Mouse (Mus musculus) cerebellum, adult 11-12 months (tissue): ENCODE data around the gene Rsph14.

ENCODE experiments used
- DNase-seq: peaks from one replicate; pipeline ENCODE4 v3.0.0; 2022

The Rsph14 gene

GRCm38 (mm10) chr10:74989814-74990213 is 42.6 kb downstream of the Rsph14 start:
- no peak for DNase-seq

GRCm38 (mm10) chr10:74987698-74988470 is 44.5 kb downstream of the Rsph14 start:
- no peak for DNase-seq

- no peak for DNase-seq
These were observed 49.2 kb downstream of the Rsph14 start for GRCm38 (mm10) chr10:74983176-74983575.

GRCm38 (mm10) chr10:74981159-74981558 is 51.2 kb downstream of the Rsph14 start:
- DNase-seq: no peak

GRCm38 (mm10) chr10:74978056-74978455 is 54.3 kb downstream of the Rsph14 start:
- no peak for DNase-seq

GRCm38 (mm10) chr10:74976429-74976828 is 56.0 kb downstream of the Rsph14 start:
- no peak for DNase-seq

GRCm38 (mm10) chr10:74975626-74976025 is 56.8 kb downstream of the Rsph14 start:
- no peak for DNase-seq

- DNase-seq: no peak
These were observed 59.4 kb downstream of the Rsph14 start for GRCm38 (mm10) chr10:74973026-74973425.

GRCm38 (mm10) chr10:74969266-74969665 is 63.1 kb downstream of the Rsph14 start:
- DNase-seq: no peak

- peak; percentile 80 for DNase-seq
These were observed 64.6 kb downstream of the Rsph14 start for GRCm38 (mm10) chr10:74967651-74968267.

- DNase-seq: peak; percentile 98
These were observed 65.4 kb downstream of the Rsph14 start, which contains the start of gene Gnaz for GRCm38 (mm10) chr10:74966850-74967451. Gene Gnaz (plus strand): TSS chr10:74967177.

- no peak for DNase-seq
These were observed 68.0 kb downstream of the Rsph14 start for GRCm38 (mm10) chr10:74964380-74964779.

- DNase-seq: no peak
These were observed 79.4 kb downstream of the Rsph14 start for GRCm38 (mm10) chr10:74952830-74953443.

GRCm38 (mm10) chr10:74940795-74941194 is 91.6 kb downstream of the Rsph14 start:
- DNase-seq: no peak

- no peak for DNase-seq
These were observed 93.1 kb downstream of the Rsph14 start for GRCm38 (mm10) chr10:74939300-74939699.

- no peak for DNase-seq
These were observed 94.0 kb downstream of the Rsph14 start for GRCm38 (mm10) chr10:74938410-74938809.

GRCm38 (mm10) chr10:74937003-74937790 is 95.2 kb downstream of the Rsph14 start:
- DNase-seq: peak; percentile 21

GRCm38 (mm10) chr10:74935016-74935415 is 97.4 kb downstream of the Rsph14 start:
- DNase-seq: peak; percentile 42

GRCm38 (mm10) chr10:74934521-74934920 is 97.9 kb downstream of the Rsph14 start:
- peak; percentile 4 for DNase-seq

- peak; percentile 1 for DNase-seq
These were observed 98.7 kb downstream of the Rsph14 start for GRCm38 (mm10) chr10:74933548-74934190.

GRCm38 (mm10) chr10:74932487-74932886 is 99.9 kb downstream of the Rsph14 start:
- peak; percentile 3 for DNase-seq

- DNase-seq: no peak
These were observed 100.8 kb downstream of the Rsph14 start for GRCm38 (mm10) chr10:74931631-74932030.
